Mouse (Mus musculus): ENCODE measurements around the gene Gstt4. TPM values are rescaled to one million over a fixed set of nuclear protein-coding genes. Genes with fewer than 3 reads are reported as not detected.
A peak's percentile ranks its signal among the peaks of the same experiment; 100 is the strongest.

Gene Gstt4
- polyA plus RNA-seq, 1 experiment from 2014 or later, result not detected

DNA sequence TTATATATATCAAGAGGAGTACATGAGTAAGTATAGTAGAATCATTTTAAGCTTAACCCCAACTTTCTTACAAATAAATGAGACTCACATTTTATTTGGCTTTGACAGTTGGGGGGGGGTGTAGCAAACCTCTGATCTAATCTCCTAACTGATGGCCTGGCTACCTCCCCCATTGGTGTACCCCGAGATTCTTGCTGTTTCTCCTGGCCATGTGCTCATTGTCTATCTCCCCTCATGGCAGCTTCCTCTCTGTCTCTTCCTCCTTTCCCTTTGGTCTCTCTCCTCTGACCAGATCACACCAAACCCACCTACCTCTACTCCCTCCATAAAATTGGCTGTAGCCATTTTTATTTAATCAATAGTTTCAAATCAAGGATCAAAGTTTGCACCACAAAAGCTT lies 1.4 kb upstream of the Gstt4 start:
- H3K27ac ChIP-seq (ENCODE audit: low read depth), result no peak overlapping the region
- H3K9ac ChIP-seq (ENCODE audit: low read length), result no peak overlapping the region
- no peaks in the 10 kb centered on the region for H3K4me1 ChIP-seq (replicated peaks; ENCODE audit: control insufficient read depth, insufficient read depth, low read length)
- ATAC-seq (replicated peaks; ENCODE audit: low FRiP score, low TSS enrichment, low read depth) (no peak), DNase-seq (ENCODE audit: low spot score) (no peak)
- H3K9me3 ChIP-seq (ENCODE audit: control insufficient read depth, low read length), result no peaks in the 10 kb centered on the region
- H3K36me3 ChIP-seq (ENCODE audit: control insufficient read depth, insufficient read depth, low read length), result no peaks in the 10 kb centered on the region
- WGBS, result 88% methylated on average over 1 of the region's 1 CpGs
- H3K4me3 ChIP-seq (ENCODE audit: low read depth, low read length), result no peak overlapping the region
- H3K4me2 ChIP-seq (ENCODE audit: low read length), result no peak overlapping the region
- H3K27me3 ChIP-seq (replicated peaks; ENCODE audit: control insufficient read depth, insufficient read depth, low read length), result no peaks in the 10 kb centered on the region

DNA sequence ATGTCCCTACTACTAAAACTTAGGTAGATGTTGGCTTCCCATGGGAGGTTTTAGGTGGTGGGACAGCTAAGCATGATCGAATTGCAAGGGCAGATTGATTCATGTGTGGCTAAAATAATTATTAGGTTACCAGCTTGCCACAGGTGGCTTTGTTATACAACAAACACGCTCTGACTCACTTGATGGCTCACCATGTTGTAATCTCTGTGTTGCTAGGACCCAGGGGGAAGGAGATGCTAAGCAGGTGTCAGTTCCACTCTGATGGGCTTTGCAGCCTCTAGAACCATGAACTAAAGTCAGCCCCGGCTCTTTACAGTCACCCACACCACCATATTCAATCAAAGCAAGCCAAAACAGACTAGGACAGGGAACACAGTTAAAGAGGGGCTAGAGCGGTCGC lies 2.5 kb downstream of the Gstt4 start:
- Histone ChIP-seq H3K27me3 (replicated peaks; ENCODE audit: control insufficient read depth, insufficient read depth, low read length) (no peaks in the 10 kb centered on the region), H3K4me2 (ENCODE audit: low read length) (no peak overlapping the region)
- whole genome bisulfite sequencing, result 89% methylated on average over 5 of the region's 5 CpGs

GRCm38 (mm10) chr10:75818641-75819040 lies 3.7 kb downstream of the Gstt4 start:
- no peak for DNase-seq (ENCODE audit: low spot score)
- Histone ChIP-seq H3K36me3 (ENCODE audit: control insufficient read depth, insufficient read depth, low read length) (no peaks in the 10 kb centered on the region), H3K4me1 (replicated peaks; ENCODE audit: control insufficient read depth, insufficient read depth, low read length) (no peaks in the 10 kb centered on the region), H3K27ac (ENCODE audit: low read depth) (no peak overlapping the region), H3K27me3 (replicated peaks; ENCODE audit: control insufficient read depth, insufficient read depth, low read length) (no peaks in the 10 kb centered on the region), H3K4me2 (ENCODE audit: low read length) (no peak overlapping the region), H3K9ac (ENCODE audit: low read length) (no peak overlapping the region), H3K9me3 (ENCODE audit: control insufficient read depth, low read length) (no peaks in the 10 kb centered on the region), H3K4me3 (ENCODE audit: low read depth, low read length) (no peak overlapping the region)
- 59% methylated on average over 10 of the region's 10 CpGs for WGBS
- ATAC-seq (replicated peaks; ENCODE audit: low FRiP score, low TSS enrichment, low read depth), result no peak

More for the DNA sequence above, 2.5 kb downstream of the Gstt4 start:
- Histone ChIP-seq H3K4me3 (ENCODE audit: low read depth, low read length) (no peak overlapping the region), H3K36me3 (ENCODE audit: control insufficient read depth, insufficient read depth, low read length) (no peaks in the 10 kb centered on the region), H3K9ac (ENCODE audit: low read length) (no peak overlapping the region), H3K9me3 (ENCODE audit: control insufficient read depth, low read length) (no peaks in the 10 kb centered on the region), H3K27ac (ENCODE audit: low read depth) (no peak overlapping the region), H3K4me1 (replicated peaks; ENCODE audit: control insufficient read depth, insufficient read depth, low read length) (no peaks in the 10 kb centered on the region)
- ATAC-seq (replicated peaks; ENCODE audit: low FRiP score, low TSS enrichment, low read depth) (no peak), DNase-seq (ENCODE audit: low spot score) (no peak)

- no peak overlapping the region for H3K9ac ChIP-seq (ENCODE audit: low read length)
- 53% methylated on average over 2 of the region's 2 CpGs for WGBS
- no peak overlapping the region for H3K27ac ChIP-seq (ENCODE audit: low read depth)
- no peaks in the 10 kb centered on the region for H3K27me3 ChIP-seq (replicated peaks; ENCODE audit: control insufficient read depth, insufficient read depth, low read length)
- no peak for ATAC-seq (replicated peaks; ENCODE audit: low FRiP score, low TSS enrichment, low read depth)
- no peaks in the 10 kb centered on the region for H3K9me3 ChIP-seq (ENCODE audit: control insufficient read depth, low read length)
- H3K4me2 ChIP-seq (ENCODE audit: low read length), result no peak overlapping the region
- no peaks in the 10 kb centered on the region for H3K4me1 ChIP-seq (replicated peaks; ENCODE audit: control insufficient read depth, insufficient read depth, low read length)
- H3K4me3 ChIP-seq (ENCODE audit: low read depth, low read length), result no peak overlapping the region
- DNase-seq (ENCODE audit: low spot score), result no peak
- H3K36me3 ChIP-seq (ENCODE audit: control insufficient read depth, insufficient read depth, low read length), result no peaks in the 10 kb centered on the region
Measured at GRCm38 (mm10) chr10:75804217-75804616, 18.1 kb downstream of the Gstt4 start.

DNA sequence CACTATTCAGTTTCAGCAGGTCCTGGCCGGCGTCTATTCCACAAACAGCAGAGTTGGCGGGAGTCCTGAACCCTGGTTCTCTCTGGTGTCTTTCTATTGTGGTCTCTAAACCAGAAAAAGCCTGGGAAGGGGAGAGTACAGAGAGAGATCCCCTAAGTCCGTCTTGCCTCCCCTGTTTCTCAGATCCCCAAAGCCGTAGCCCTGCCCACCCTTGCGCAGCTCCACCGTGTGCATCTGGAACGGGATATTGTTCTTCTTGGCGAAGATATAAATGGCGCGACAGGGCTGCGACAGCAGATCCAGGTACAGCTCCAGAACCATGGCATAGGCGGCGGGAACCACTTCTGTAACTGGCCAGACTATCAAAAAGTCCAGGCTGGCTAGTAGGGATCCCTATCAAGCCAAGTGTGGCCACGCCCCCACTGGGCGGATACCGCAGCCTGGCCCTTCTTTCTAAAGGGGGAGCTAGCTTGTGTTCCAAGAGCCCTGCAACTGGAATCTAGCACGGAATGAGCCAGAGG lies 24.1 kb downstream of the Gstt4 start, which contains the start of gene Gstt1:
Gene Gstt1 (minus strand): TSS at position 409 of the 521 bp plus-strand sequence.
- Histone ChIP-seq H3K4me3 (ENCODE audit: low read depth, low read length) (peak within 1 kb of the TSS; percentile 40), H3K9ac (ENCODE audit: low read length) (peak within 1 kb of the TSS; percentile 44), H3K4me2 (ENCODE audit: low read length) (peak within 1 kb of the TSS; percentile 85), H3K27ac (ENCODE audit: low read depth) (0 out of 2 replicates have a peak within 1 kb of the TSS, but pooled peaks have one; percentile 14), H3K36me3 (ENCODE audit: control insufficient read depth, insufficient read depth, low read length) (no peaks in the 10 kb centered on the region), H3K9me3 (ENCODE audit: control insufficient read depth, low read length) (no peaks in the 10 kb centered on the region), H3K4me1 (replicated peaks; ENCODE audit: control insufficient read depth, insufficient read depth, low read length) (peaks cover 15% of the 10 kb centered on the region), H3K27me3 (replicated peaks; ENCODE audit: control insufficient read depth, insufficient read depth, low read length) (no peaks in the 10 kb centered on the region)
- 4% methylated on average over 18 of the region's 18 CpGs for WGBS
- peak; percentile 72 for DNase-seq (ENCODE audit: low spot score)
- ATAC-seq (replicated peaks; ENCODE audit: low FRiP score, low TSS enrichment, low read depth), result no peak

- H3K9ac ChIP-seq (ENCODE audit: low read length), result peak overlapping the region; percentile 44
- peak overlapping the region; percentile 40 for H3K4me3 ChIP-seq (ENCODE audit: low read depth, low read length)
- H3K27me3 ChIP-seq (replicated peaks; ENCODE audit: control insufficient read depth, insufficient read depth, low read length), result no peaks in the 10 kb centered on the region
- WGBS, result 4% methylated on average over 12 of the region's 12 CpGs
- H3K27ac ChIP-seq (ENCODE audit: low read depth), result 0 out of 2 replicates have a peak overlapping the region, but pooled peaks have one; percentile 14
- peaks cover 15% of the 10 kb centered on the region for H3K4me1 ChIP-seq (replicated peaks; ENCODE audit: control insufficient read depth, insufficient read depth, low read length)
- H3K9me3 ChIP-seq (ENCODE audit: control insufficient read depth, low read length), result no peaks in the 10 kb centered on the region
- ATAC-seq (replicated peaks; ENCODE audit: low FRiP score, low TSS enrichment, low read depth) (peak; percentile 46), DNase-seq (ENCODE audit: low spot score) (peak; percentile 69)
- H3K4me2 ChIP-seq (ENCODE audit: low read length), result peak overlapping the region; percentile 85
- H3K36me3 ChIP-seq (ENCODE audit: control insufficient read depth, insufficient read depth, low read length), result no peaks in the 10 kb centered on the region
Measured at GRCm38 (mm10) chr10:75797619-75798175, 24.6 kb downstream of the Gstt4 start.

- no peak overlapping the region for H3K27ac ChIP-seq (ENCODE audit: low read depth)
- no peak for ATAC-seq (replicated peaks; ENCODE audit: low FRiP score, low TSS enrichment, low read depth)
- peak overlapping the region; percentile 40 for H3K4me3 ChIP-seq (ENCODE audit: low read depth, low read length)
- H3K4me1 ChIP-seq (replicated peaks; ENCODE audit: control insufficient read depth, insufficient read depth, low read length), result peaks cover 15% of the 10 kb centered on the region
- no peaks in the 10 kb centered on the region for H3K27me3 ChIP-seq (replicated peaks; ENCODE audit: control insufficient read depth, insufficient read depth, low read length)
- no peaks in the 10 kb centered on the region for H3K9me3 ChIP-seq (ENCODE audit: control insufficient read depth, low read length)
- H3K36me3 ChIP-seq (ENCODE audit: control insufficient read depth, insufficient read depth, low read length), result no peaks in the 10 kb centered on the region
- peak overlapping the region; percentile 85 for H3K4me2 ChIP-seq (ENCODE audit: low read length)
- DNase-seq (ENCODE audit: low spot score), result no peak
- H3K9ac ChIP-seq (ENCODE audit: low read length), result no peak overlapping the region
- WGBS, result 47% methylated on average over 11 of the region's 11 CpGs
Measured at GRCm38 (mm10) chr10:75796731-75797516, 25.4 kb downstream of the Gstt4 start.

DNA sequence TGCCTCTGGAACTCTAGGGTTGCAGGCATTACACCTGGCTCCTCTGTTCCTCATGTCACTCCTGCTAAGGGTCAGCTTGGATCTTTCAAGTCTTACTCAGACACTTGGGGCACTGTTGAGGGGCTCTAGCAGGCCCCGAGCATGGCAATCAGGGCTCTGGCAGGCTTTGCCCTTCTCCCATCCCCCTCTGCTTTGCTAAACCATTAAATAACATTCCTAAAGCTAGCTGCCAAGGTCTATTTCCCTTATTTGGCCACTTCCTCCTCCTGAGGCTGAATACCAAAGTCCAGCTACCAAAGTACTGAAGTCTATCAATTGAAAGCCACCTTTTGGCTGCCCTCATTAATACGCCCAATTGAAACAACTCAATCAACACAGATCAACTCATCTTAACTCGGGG lies 27.5 kb downstream of the Gstt4 start:
- H3K27me3 ChIP-seq (replicated peaks; ENCODE audit: control insufficient read depth, insufficient read depth, low read length), result no peaks in the 10 kb centered on the region
- no peak overlapping the region for H3K4me3 ChIP-seq (ENCODE audit: low read depth, low read length)
- H3K9ac ChIP-seq (ENCODE audit: low read length), result no peak overlapping the region
- H3K36me3 ChIP-seq (ENCODE audit: control insufficient read depth, insufficient read depth, low read length), result no peaks in the 10 kb centered on the region
- no peaks in the 10 kb centered on the region for H3K9me3 ChIP-seq (ENCODE audit: control insufficient read depth, low read length)
- ATAC-seq (replicated peaks; ENCODE audit: low FRiP score, low TSS enrichment, low read depth) (0 out of 2 replicates have a peak, but pooled peaks have one; percentile 17), DNase-seq (ENCODE audit: low spot score) (peak; percentile 52)
- no peak overlapping the region for H3K27ac ChIP-seq (ENCODE audit: low read depth)
- 28% methylated on average over 3 of the region's 3 CpGs for WGBS
- H3K4me1 ChIP-seq (replicated peaks; ENCODE audit: control insufficient read depth, insufficient read depth, low read length), result peaks cover 15% of the 10 kb centered on the region
- no peak overlapping the region for H3K4me2 ChIP-seq (ENCODE audit: low read length)

Data from intestine, embryonic 14.5 days (tissue).